In genomic region chr5:37699757-37700156, GRCm38 (mm10) we compare ENCODE assay signal across 10 mouse cellular contexts. TPM values are rescaled to one million over a fixed set of nuclear protein-coding genes. Genes with fewer than 3 reads are reported as not detected.
DNase-seq lines count a peak whose midpoint lies in the region; ATAC-seq and TF ChIP-seq lines count a peak whose summit lies in the region.
"Had no signal": no experiment of that assay in that cellular context is flagged by ENCODE, and none has a peak within 500 bp of the region (broad histone marks: within the 10 kb centered on the region; RNA-seq: fewer than 3 reads in every experiment).

No protein-coding gene starts in this region.

- H3K9me3 ChIP-seq in hindbrain, postnatal 0 days (ENCODE audit: low read length), result no peaks in the 10 kb centered on the region
- no peaks in the 10 kb centered on the region for H3K9me3 ChIP-seq in hindbrain, embryonic 13.5 days
- H3K9me3 ChIP-seq: limb, embryonic 12.5 days had no signal

- peak; percentile 26 to 32 for DNase-seq in cerebellum, postnatal 10 days
- no peak for DNase-seq in cerebellum, adult 8-10 months
- peak; percentile 47 for DNase-seq in hindbrain, postnatal 0 days (ENCODE audit: low spot score)
- DNase-seq in right cerebral cortex, postnatal 14 days, result peak; percentile 24
- DNase-seq in right cerebral cortex, adult 18-20 months, result no peak
- peak; percentile 18 for DNase-seq in skeletal muscle tissue, adult 2 months (ENCODE audit: low read depth, low spot score)
- no peak for DNase-seq in adrenal gland, adult 2 months

- WGBS in hindbrain, postnatal 0 days, result 54% methylated on average over 12 of the region's 12 CpGs
- WGBS in hindbrain, embryonic 13.5 days, result 69% methylated on average over 12 of the region's 12 CpGs

- no peak overlapping the region for H3K27ac ChIP-seq in hindbrain, postnatal 0 days
- H3K27ac ChIP-seq in hindbrain, embryonic 13.5 days, result no peak overlapping the region
- H3K27ac ChIP-seq: limb, embryonic 12.5 days had no signal

- no peaks in the 10 kb centered on the region for H3K27me3 ChIP-seq in hindbrain, postnatal 0 days (ENCODE audit: insufficient read depth, low read length)
- H3K27me3 ChIP-seq in hindbrain, embryonic 13.5 days, result no peaks in the 10 kb centered on the region
- H3K27me3 ChIP-seq: megakaryocyte, embryonic 14.5 days had no signal

- H3K9ac ChIP-seq in hindbrain, postnatal 0 days (replicated peaks; ENCODE audit: low read length), result no peak overlapping the region
- no peak overlapping the region for H3K9ac ChIP-seq in hindbrain, embryonic 13.5 days
- H3K9ac ChIP-seq: limb, embryonic 12.5 days had no signal

- no peak overlapping the region for H3K4me2 ChIP-seq in hindbrain, postnatal 0 days (ENCODE audit: low read depth, low read length)
- no peak overlapping the region; the same call in 1 of the 2 replicates for H3K4me2 ChIP-seq in hindbrain, embryonic 13.5 days
- H3K4me2 ChIP-seq: limb, embryonic 12.5 days had no signal

- no peak for TF ChIP-seq CTCF in hindbrain, postnatal 0 days (IDR thresholded peaks at IDR 0.05; ENCODE audit: low read depth)

- ATAC-seq in hindbrain, postnatal 0 days, result peak; percentile 70
- no peak for ATAC-seq in hindbrain, embryonic 13.5 days (ENCODE audit: low FRiP score)

- no peak overlapping the region for H3K4me3 ChIP-seq in hindbrain, postnatal 0 days (ENCODE audit: low read length)
- no peak overlapping the region for H3K4me3 ChIP-seq in hindbrain, embryonic 13.5 days
- H3K4me3 ChIP-seq: limb, embryonic 12.5 days; megakaryocyte, embryonic 14.5 days had no signal

- H3K36me3 ChIP-seq in hindbrain, postnatal 0 days (ENCODE audit: insufficient read depth, low read length), result no peaks in the 10 kb centered on the region
- no peaks in the 10 kb centered on the region for H3K36me3 ChIP-seq in hindbrain, embryonic 13.5 days
- H3K36me3 ChIP-seq: limb, embryonic 12.5 days had no signal

- no peaks in the 10 kb centered on the region for H3K4me1 ChIP-seq in hindbrain, postnatal 0 days (ENCODE audit: insufficient read depth, low read length)
- H3K4me1 ChIP-seq in hindbrain, embryonic 13.5 days (replicated peaks), result peaks cover 19% of the 10 kb centered on the region
- H3K4me1 ChIP-seq: limb, embryonic 12.5 days; megakaryocyte, embryonic 14.5 days had no signal

RNA-seq across cellular contexts. Expression of gene Stk32b, which starts 17.2 kb away (rescaled TPM):
- 21.8 and 28.6 TPM in 2 replicates for total RNA-seq in hindbrain, postnatal 0 days (2014; rRNA removed)
- polyA plus RNA-seq in hindbrain, postnatal 0 days (2015; fragmentation: Nextera tagmentation; extraction: Ambion mirVana), result 18.6 and 22.5 TPM in 2 replicates
- 20.6 and 23.2 TPM in 2 replicates for polyA plus RNA-seq in hindbrain, embryonic 13.5 days (2015; fragmentation: Nextera tagmentation; extraction: Ambion mirVana)
- under 1 TPM; 0.21 to 0.29 TPM for total RNA-seq in adrenal gland, adult 2 months (2021)
- 0.18 and 0.44 TPM in 2 replicates for polyA plus RNA-seq in adrenal gland, adult 2 months (2012; rRNA removed)

RNA-seq across cellular contexts. Expression of gene Cytl1, which starts 35.6 kb away (rescaled TPM):
- total RNA-seq in hindbrain, postnatal 0 days (2014; rRNA removed), result 1.2 and 3.5 TPM in 2 replicates
- 0.30 and 0.94 TPM in 2 replicates for polyA plus RNA-seq in hindbrain, postnatal 0 days (2015; fragmentation: Nextera tagmentation; extraction: Ambion mirVana)
- 0.55 and 1.5 TPM in 2 replicates for polyA plus RNA-seq in hindbrain, embryonic 13.5 days (2015; fragmentation: Nextera tagmentation; extraction: Ambion mirVana)
- 1 to 10 TPM; 2.0 to 5.4 TPM for total RNA-seq in adrenal gland, adult 2 months (2021)
- polyA plus RNA-seq in adrenal gland, adult 2 months (2012; rRNA removed), result 2.9 and 4.5 TPM in 2 replicates

Comparison
In these comparisons a context has a peak if more than half of its experiments do, and no peak if none do; other contexts are left out.
1. DNase-seq: peak in cerebellum, postnatal 10 days (2 of 2), hindbrain, postnatal 0 days (single experiment), right cerebral cortex, postnatal 14 days (single experiment) and skeletal muscle tissue, adult 2 months (single experiment); none in cerebellum, adult 8-10 months (single experiment), right cerebral cortex, adult 18-20 months (single experiment) and adrenal gland, adult 2 months (single experiment).
2. RNA of gene Stk32b, which starts 17.2 kb away (polyA plus RNA-seq): 18.6 to 22.5 TPM in hindbrain, postnatal 0 days and 20.6 to 23.2 TPM in hindbrain, embryonic 13.5 days; 0.18 to 0.44 TPM in adrenal gland, adult 2 months; every median in the first group is over 10 times any median in the second.